Mouse (Mus musculus): ENCODE data around the gene Exoc3l.

The Exoc3l gene

GRCm38 (mm10) chr8:105295895-105296573 is at the start of gene Exoc3l:
Gene Exoc3l, minus strand, starts transcription at chr8:105296101.
- in situ Hi-C loops (cut with MboI, MseI), result no loop called here

GRCm38 (mm10) chr8:105345061-105345975 is 49.4 kb upstream of the Exoc3l start:
- in situ Hi-C loops (cut with MboI, MseI), result no loop called here

GRCm38 (mm10) chr8:105343791-105344574 is 48.1 kb upstream of the Exoc3l start:
- in situ Hi-C loops (cut with MboI, MseI), result no loop called here

GRCm38 (mm10) chr8:105342768-105343167 is 46.9 kb upstream of the Exoc3l start:
- in situ Hi-C loops (cut with MboI, MseI), result no loop called here

- in situ Hi-C loops (cut with MboI, MseI), result no loop called here
Observed at GRCm38 (mm10) chr8:105341399-105341798, 45.5 kb upstream of the Exoc3l start.

- in situ Hi-C loops (cut with MboI, MseI), result no loop called here
Observed at GRCm38 (mm10) chr8:105339886-105340635, 44.2 kb upstream of the Exoc3l start.

- in situ Hi-C loops (cut with MboI, MseI), result no loop called here
Observed at GRCm38 (mm10) chr8:105338992-105339391, 43.1 kb upstream of the Exoc3l start.

GRCm38 (mm10) chr8:105336373-105337130 is 40.7 kb upstream of the Exoc3l start:
- in situ Hi-C loops (cut with MboI, MseI), result no loop called here

GRCm38 (mm10) chr8:105332523-105332922 is 36.6 kb upstream of the Exoc3l start:
- in situ Hi-C loops (cut with MboI, MseI), result no loop called here

- in situ Hi-C loops (cut with MboI, MseI), result no loop called here
Observed at GRCm38 (mm10) chr8:105331931-105332330, 36.0 kb upstream of the Exoc3l start.

- in situ Hi-C loops (cut with MboI, MseI), result no loop called here
Observed at GRCm38 (mm10) chr8:105331469-105331868, 35.6 kb upstream of the Exoc3l start.

GRCm38 (mm10) chr8:105330325-105330724 is 34.4 kb upstream of the Exoc3l start:
- in situ Hi-C loops (cut with MboI, MseI), result no loop called here

- in situ Hi-C loops (cut with MboI, MseI), result no loop called here
Observed at GRCm38 (mm10) chr8:105326968-105327367, 31.1 kb upstream of the Exoc3l start.

GRCm38 (mm10) chr8:105326141-105326672 is 30.3 kb upstream of the Exoc3l start, which contains the start of the genes Lrrc29 and Tmem208:
Gene Lrrc29, minus strand, starts transcription at chr8:105326278.
Gene Tmem208, plus strand, starts transcription at chr8:105326354.
- in situ Hi-C loops (cut with MboI, MseI), result no loop called here

GRCm38 (mm10) chr8:105325641-105326093 is 29.8 kb upstream of the Exoc3l start:
- in situ Hi-C loops (cut with MboI, MseI), result no loop called here

GRCm38 (mm10) chr8:105323183-105323582 is 27.3 kb upstream of the Exoc3l start:
- in situ Hi-C loops (cut with MboI, MseI), result no loop called here

GRCm38 (mm10) chr8:105318662-105319190 is 22.8 kb upstream of the Exoc3l start:
- in situ Hi-C loops (cut with MboI, MseI), result loop anchor here (10.0 kb wide), 1 partner anchor 1286 kb away; the partner anchor contains the start of gene Cdh1

- in situ Hi-C loops (cut with MboI, MseI), result loop anchor here (10.0 kb wide), 1 partner anchor 1287 kb away; the partner anchor contains the start of gene Cdh1
Observed at GRCm38 (mm10) chr8:105317941-105318340, 22.0 kb upstream of the Exoc3l start.

GRCm38 (mm10) chr8:105315073-105315769 is 19.3 kb upstream of the Exoc3l start:
- in situ Hi-C loops (cut with MboI, MseI), result loop anchor here (10.0 kb wide), 1 partner anchor 1290 kb away; the partner anchor contains the start of gene Cdh1

Data from regulatory T cell (primary cell).